Mouse (Mus musculus) E14TG2a.4 (cell line): ENCODE results near the gene Hoxa7.

Source experiments
- CTCF ChIP-seq: conservative IDR thresholded peaks from 2 replicates; pipeline ENCODE4 v1.5.1; 2014; ENCODE audit warnings: low read length
- POU5F1 ChIP-seq: IDR thresholded peaks from 2 replicates; pipeline ENCODE4 v1.6.1; 2014; ENCODE audit warnings: low read length, borderline replicate concordance

- TF ChIP-seq CTCF, result no peak
- no peak for TF ChIP-seq POU5F1
Measured at GRCm38 (mm10) chr6:52184668-52185067, 37.0 kb downstream of the Hoxa7 start.
